Mouse (Mus musculus): ENCODE results near the gene Zfyve27. TPM values are rescaled to one million over a fixed set of nuclear protein-coding genes. Genes with fewer than 3 reads are reported as not detected.

Zfyve27 gene
- polyA plus RNA-seq (2012; rRNA removed): 11.5 and 24.0 TPM in 2 replicates

DNA sequence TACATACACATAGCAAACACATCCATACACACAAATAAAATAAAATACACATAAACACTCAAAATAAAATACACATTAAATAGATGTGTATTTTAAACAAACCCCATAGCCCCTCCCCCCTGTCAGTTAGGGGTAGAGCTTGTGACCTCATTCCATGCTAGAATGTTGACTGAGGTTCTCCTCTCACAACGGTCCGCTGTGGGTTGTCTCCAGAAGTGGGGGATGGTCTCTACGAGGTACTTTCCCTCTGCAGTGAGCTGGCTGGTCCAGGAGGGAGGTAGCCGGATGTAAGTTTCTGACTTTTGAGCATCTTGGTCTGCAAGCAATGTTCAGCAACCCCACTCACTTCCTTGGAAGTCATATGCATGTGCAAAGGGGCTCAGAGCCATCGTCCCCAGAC is at the start of gene Zfyve27:
Gene Zfyve27, plus strand, starts transcription at position 188 of the 400 bp plus-strand sequence.
- H3K27ac ChIP-seq (ENCODE audit: insufficient read depth, low read depth, low read length): no peak within 1 kb of the TSS
- whole genome bisulfite sequencing: 51% methylated on average over 5 of the region's 5 CpGs
- TF ChIP-seq CTCF (IDR thresholded peaks at IDR 0.05; ENCODE audit: extremely low read depth, insufficient read length, insufficient replicate concordance, low read depth, low read length) (no peak), POLR2A (IDR thresholded peaks at IDR 0.05; ENCODE audit: low read depth, low read length) (no peak)

GRCm38 (mm10) chr19:42115783-42116335 is 47.9 kb upstream of the Zfyve27 start:
- TF ChIP-seq POLR2A (IDR thresholded peaks at IDR 0.05; ENCODE audit: low read depth, low read length) (no peak), CTCF (IDR thresholded peaks at IDR 0.05; ENCODE audit: extremely low read depth, insufficient read length, insufficient replicate concordance, low read depth, low read length) (no peak)
- Histone ChIP-seq H3K4me3 (ENCODE audit: low read depth, low read length) (no peak overlapping the region), H3K36me3 (ENCODE audit: control insufficient read depth, insufficient read depth, low read length) (peaks cover 47% of the 10 kb centered on the region), H3K27ac (ENCODE audit: insufficient read depth, low read depth, low read length) (no peak overlapping the region), H3K4me1 (ENCODE audit: control insufficient read depth, insufficient read depth, insufficient read length, low read length) (no peaks in the 10 kb centered on the region), H3K27me3 (ENCODE audit: control insufficient read depth, insufficient read depth, low read length) (no peaks in the 10 kb centered on the region)
- WGBS: 83% methylated on average over 4 of the region's 4 CpGs

More for the DNA sequence above, at the start of gene Zfyve27:
- Histone ChIP-seq H3K27me3 (ENCODE audit: control insufficient read depth, insufficient read depth, low read length) (0 out of 2 replicates have a peak, but pooled peaks cover 3% of the 10 kb centered on the region), H3K36me3 (ENCODE audit: control insufficient read depth, insufficient read depth, low read length) (no peaks in the 10 kb centered on the region), H3K4me1 (ENCODE audit: control insufficient read depth, insufficient read depth, insufficient read length, low read length) (peaks cover 4% of the 10 kb centered on the region; the same call in 1 of the 2 replicates), H3K4me3 (ENCODE audit: low read depth, low read length) (no peak within 1 kb of the TSS)

DNA sequence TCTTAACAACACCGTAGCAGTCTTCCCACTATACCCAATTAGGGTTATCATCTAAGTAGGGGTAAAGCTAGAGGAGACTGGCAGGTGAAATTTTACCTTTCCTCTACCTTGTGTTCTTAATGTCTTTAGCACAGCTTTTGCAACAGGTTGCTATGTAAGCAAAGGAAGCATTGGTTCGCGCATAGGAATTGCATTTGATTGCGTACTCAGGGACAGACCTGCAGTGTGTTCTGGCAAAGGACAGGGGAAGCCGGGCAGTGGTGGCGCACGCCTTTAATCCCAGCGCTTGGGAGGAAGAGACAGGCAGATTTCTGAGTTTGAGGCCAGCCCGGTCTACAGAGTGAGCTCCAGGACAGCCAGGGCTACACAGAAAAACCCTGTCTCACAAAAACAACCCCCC is 45.6 kb upstream of the Zfyve27 start:
- no peaks in the 10 kb centered on the region for H3K27me3 ChIP-seq (ENCODE audit: control insufficient read depth, insufficient read depth, low read length)
- H3K4me3 ChIP-seq (ENCODE audit: low read depth, low read length): no peak overlapping the region
- peaks cover 55% of the 10 kb centered on the region for H3K36me3 ChIP-seq (ENCODE audit: control insufficient read depth, insufficient read depth, low read length)
- no peak overlapping the region for H3K27ac ChIP-seq (ENCODE audit: insufficient read depth, low read depth, low read length)
- TF ChIP-seq CTCF (IDR thresholded peaks at IDR 0.05; ENCODE audit: extremely low read depth, insufficient read length, insufficient replicate concordance, low read depth, low read length) (no peak), POLR2A (IDR thresholded peaks at IDR 0.05; ENCODE audit: low read depth, low read length) (no peak)
- H3K4me1 ChIP-seq (ENCODE audit: control insufficient read depth, insufficient read depth, insufficient read length, low read length): no peaks in the 10 kb centered on the region
- WGBS: 94% methylated on average over 9 of the region's 9 CpGs

- WGBS: 66% methylated on average over 5 of the region's 5 CpGs
- peaks cover 56% of the 10 kb centered on the region for H3K36me3 ChIP-seq (ENCODE audit: control insufficient read depth, insufficient read depth, low read length)
These were observed 45.2 kb upstream of the Zfyve27 start for GRCm38 (mm10) chr19:42118596-42118995.

GRCm38 (mm10) chr19:42120451-42120850 is 43.3 kb upstream of the Zfyve27 start:
- Histone ChIP-seq H3K4me1 (ENCODE audit: control insufficient read depth, insufficient read depth, insufficient read length, low read length) (no peaks in the 10 kb centered on the region; the same call in 1 of the 2 replicates), H3K27me3 (ENCODE audit: control insufficient read depth, insufficient read depth, low read length) (no peaks in the 10 kb centered on the region), H3K36me3 (ENCODE audit: control insufficient read depth, insufficient read depth, low read length) (peaks cover 53% of the 10 kb centered on the region), H3K4me3 (ENCODE audit: low read depth, low read length) (no peak overlapping the region), H3K27ac (ENCODE audit: insufficient read depth, low read depth, low read length) (no peak overlapping the region)
- TF ChIP-seq CTCF (IDR thresholded peaks at IDR 0.05; ENCODE audit: extremely low read depth, insufficient read length, insufficient replicate concordance, low read depth, low read length): no peak
- no peak for TF ChIP-seq POLR2A (IDR thresholded peaks at IDR 0.05; ENCODE audit: low read depth, low read length)
- 81% methylated on average over 8 of the region's 8 CpGs for WGBS

More at GRCm38 (mm10) chr19:42118596-42118995, 45.2 kb upstream of the Zfyve27 start:
- no peak overlapping the region for H3K4me3 ChIP-seq (ENCODE audit: low read depth, low read length)
- no peak overlapping the region for H3K27ac ChIP-seq (ENCODE audit: insufficient read depth, low read depth, low read length)
- H3K27me3 ChIP-seq (ENCODE audit: control insufficient read depth, insufficient read depth, low read length): no peaks in the 10 kb centered on the region
- H3K4me1 ChIP-seq (ENCODE audit: control insufficient read depth, insufficient read depth, insufficient read length, low read length): no peaks in the 10 kb centered on the region
- TF ChIP-seq POLR2A (IDR thresholded peaks at IDR 0.05; ENCODE audit: low read depth, low read length) (no peak), CTCF (IDR thresholded peaks at IDR 0.05; ENCODE audit: extremely low read depth, insufficient read length, insufficient replicate concordance, low read depth, low read length) (no peak)

DNA sequence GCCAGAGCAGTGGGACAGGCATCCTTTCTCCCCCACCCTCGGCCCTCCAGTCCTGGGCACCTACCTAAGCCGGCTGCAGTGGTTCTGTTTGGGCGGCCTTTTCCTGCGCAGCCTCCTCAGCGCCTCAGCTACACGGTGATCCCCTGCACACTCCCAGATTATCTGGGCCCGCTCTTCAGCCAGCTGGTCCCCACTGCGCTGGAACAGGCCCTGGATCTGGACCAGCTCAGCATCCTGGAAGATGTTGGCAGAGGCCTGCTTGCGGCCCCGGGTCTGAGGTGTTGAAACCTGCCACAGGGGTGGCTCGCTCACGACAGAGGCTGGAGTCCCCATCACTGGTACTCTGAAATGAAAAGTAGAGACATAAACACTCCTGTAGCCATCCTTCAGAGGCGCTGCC is 39.1 kb upstream of the Zfyve27 start:
- Histone ChIP-seq H3K4me3 (ENCODE audit: low read depth, low read length) (no peak overlapping the region), H3K4me1 (ENCODE audit: control insufficient read depth, insufficient read depth, insufficient read length, low read length) (no peaks in the 10 kb centered on the region; the same call in 1 of the 2 replicates), H3K27ac (ENCODE audit: insufficient read depth, low read depth, low read length) (no peak overlapping the region), H3K36me3 (ENCODE audit: control insufficient read depth, insufficient read depth, low read length) (peaks cover 32% of the 10 kb centered on the region), H3K27me3 (ENCODE audit: control insufficient read depth, insufficient read depth, low read length) (no peaks in the 10 kb centered on the region)
- WGBS: 89% methylated on average over 13 of the region's 13 CpGs
- TF ChIP-seq CTCF (IDR thresholded peaks at IDR 0.05; ENCODE audit: extremely low read depth, insufficient read length, insufficient replicate concordance, low read depth, low read length) (no peak), POLR2A (IDR thresholded peaks at IDR 0.05; ENCODE audit: low read depth, low read length) (no peak)

- whole genome bisulfite sequencing: 84% methylated on average over 11 of the region's 11 CpGs
- H3K27me3 ChIP-seq (ENCODE audit: control insufficient read depth, insufficient read depth, low read length): no peaks in the 10 kb centered on the region
- no peaks in the 10 kb centered on the region; the same call in 1 of the 2 replicates for H3K4me1 ChIP-seq (ENCODE audit: control insufficient read depth, insufficient read depth, insufficient read length, low read length)
- peaks cover 24% of the 10 kb centered on the region for H3K36me3 ChIP-seq (ENCODE audit: control insufficient read depth, insufficient read depth, low read length)
- no peak overlapping the region for H3K4me3 ChIP-seq (ENCODE audit: low read depth, low read length)
- no peak for TF ChIP-seq POLR2A (IDR thresholded peaks at IDR 0.05; ENCODE audit: low read depth, low read length)
- TF ChIP-seq CTCF (IDR thresholded peaks at IDR 0.05; ENCODE audit: extremely low read depth, insufficient read length, insufficient replicate concordance, low read depth, low read length): no peak
- H3K27ac ChIP-seq (ENCODE audit: insufficient read depth, low read depth, low read length): no peak overlapping the region
These were observed 38.1 kb upstream of the Zfyve27 start for GRCm38 (mm10) chr19:42125501-42126218.
